Mouse (Mus musculus) kidney, postnatal 14 days (tissue): ENCODE results near the gene Gm9833.
A peak's percentile ranks its signal among the peaks of the same experiment; 100 is the strongest.

Source experiments
- DNase-seq: peaks from one replicate; pipeline ENCODE4 v3.0.0; 2022; ENCODE audit warnings: mixed read lengths

Gene Gm9833

GRCm38 (mm10) chr3:10123615-10124014 is 35.7 kb downstream of the Gm9833 start:
- DNase-seq, result no peak

- DNase-seq, result no peak
Measured at GRCm38 (mm10) chr3:10124071-10124470, 36.2 kb downstream of the Gm9833 start.

- no peak for DNase-seq
Measured at GRCm38 (mm10) chr3:10125301-10125700, 37.4 kb downstream of the Gm9833 start.

- peak; percentile 21 for DNase-seq
Measured at GRCm38 (mm10) chr3:10126036-10126435, 38.1 kb downstream of the Gm9833 start.

GRCm38 (mm10) chr3:10126502-10126901 is 38.6 kb downstream of the Gm9833 start:
- DNase-seq, result no peak

GRCm38 (mm10) chr3:10126952-10127351 is 39.0 kb downstream of the Gm9833 start:
- DNase-seq, result no peak

GRCm38 (mm10) chr3:10127505-10127904 is 39.6 kb downstream of the Gm9833 start:
- DNase-seq, result no peak
